13 mouse cellular contexts compared by ENCODE assay signal in the genomic region with DNA sequence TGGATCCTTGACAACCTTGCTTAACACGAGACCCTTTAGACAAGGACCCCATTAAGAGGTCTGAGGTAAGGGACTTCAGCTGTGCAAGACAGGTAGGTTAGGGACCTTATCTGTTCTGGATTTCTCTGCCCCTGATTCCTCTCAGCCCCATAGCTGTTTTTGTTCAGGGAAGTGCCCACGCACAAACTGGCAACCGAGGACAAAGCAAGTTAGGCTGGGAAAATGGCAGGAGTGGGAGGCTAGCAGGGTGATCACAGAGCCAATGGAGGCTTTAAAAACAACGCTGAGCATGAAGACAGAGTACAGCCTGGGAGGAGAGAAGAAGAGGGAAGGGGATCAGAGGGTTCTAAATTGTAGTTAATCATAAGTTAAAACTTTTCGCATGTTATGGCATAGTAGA.
"Had no signal": no experiment of that assay in that cellular context is flagged by ENCODE, and none has a peak within 500 bp of the region (broad histone marks: within the 10 kb centered on the region; RNA-seq: fewer than 3 reads in every experiment).

No protein-coding gene starts in this region.

- DNase-seq: kidney, adult 18-20 months; kidney, postnatal 10 days; lung, adult 2 months; lung, postnatal 4 days; midbrain, embryonic 14.5 days; thymus, postnatal 4 days had no signal

- H3K4me3 ChIP-seq: intestine, embryonic 15.5 days; limb, embryonic 10.5 days; liver, embryonic 15.5 days; midbrain, embryonic 10.5 days; myocyte; neural tube, embryonic 15.5 days; stomach, embryonic 15.5 days had no signal

- H3K27ac ChIP-seq: intestine, embryonic 15.5 days; limb, embryonic 10.5 days; liver, embryonic 15.5 days; midbrain, embryonic 10.5 days; neural tube, embryonic 15.5 days; stomach, embryonic 15.5 days had no signal
